Mouse (Mus musculus) lung, embryonic 14.5 days (tissue): ENCODE results near the gene Bud13. TPM values are rescaled to one million over a fixed set of nuclear protein-coding genes. Genes with fewer than 3 reads are reported as not detected.
A peak's percentile ranks its signal among the peaks of the same experiment; 100 is the strongest.

Experiments used
- ATAC-seq: fragments of 200-750 bp; cut with Nextera tagmentation; 2 replicates; pipeline ENCODE4 v1.8.0; 2017; ENCODE audit warnings: mild to moderate bottlenecking, moderate TSS enrichment, moderate library complexity; ENCODE audit not compliant: insufficient read depth
- DNase-seq: peaks from one replicate; pipeline ENCODE4 v3.0.0-alpha.2; 2015
- H3K27ac ChIP-seq: fragments of 300-500 bp; sonication (generic); 2 replicates; pipeline ENCODE4 v1.5.1; 2014; ENCODE audit warnings: low read depth, mild to moderate bottlenecking, moderate library complexity
- H3K27me3 ChIP-seq: fragments of 300-500 bp; sonication (generic); 2 replicates; pipeline ENCODE4 v1.6.1; 2014; ENCODE audit warnings: low read length, control low read depth; ENCODE audit not compliant: insufficient read depth
- H3K36me3 ChIP-seq: fragments of 300-500 bp; sonication (generic); 2 replicates; pipeline ENCODE4 v1.6.1; 2014; ENCODE audit warnings: control low read depth; ENCODE audit not compliant: insufficient read depth
- H3K4me1 ChIP-seq: fragments of 300-500 bp; sonication (generic); 2 replicates; pipeline ENCODE4 v1.6.1; 2014; ENCODE audit warnings: antibody characterized with exemption, control low read depth; ENCODE audit not compliant: insufficient read depth
- H3K4me2 ChIP-seq: fragments of 300-500 bp; sonication (generic); 2 replicates; pipeline ENCODE4 v1.6.1; 2014; ENCODE audit warnings: mild to moderate bottlenecking
- H3K4me3 ChIP-seq: fragments of 300-500 bp; sonication (generic); 2 replicates; pipeline ENCODE4 v1.5.1; 2014; ENCODE audit warnings: low read depth, low read length
- H3K9ac ChIP-seq: fragments of 300-500 bp; sonication (generic); 2 replicates; pipeline ENCODE4 v1.6.1; 2014
- H3K9me3 ChIP-seq: fragments of 300-500 bp; sonication (generic); 2 replicates; pipeline ENCODE4 v1.6.1; 2016; ENCODE audit warnings: low read depth, low read length, control low read depth
- CTCF ChIP-seq: IDR thresholded peaks from 2 replicates; pipeline ENCODE4 v1.5.1; 2016; ENCODE audit warnings: antibody characterized with exemption, low read depth
- WGBS: fragments of 180-500 bp; shearing (Covaris S2); extraction: QIAGEN DNeasy Blood & Tissue Kit; methylation state at CpG from one replicate; pipeline ENCODE4 v1.1.7; 2014; 5-methylcytosine and 5-hydroxymethylcytosine counted together
- polyA plus RNA-seq: library from polyadenylated mRNA; unstranded; fragments of >200 nt; fragmentation: Nextera tagmentation; extraction: Ambion mirVana; gene quantifications from 2 replicates; pipeline ENCODE4 v1.2.1, GENCODE M21; 2014

Bud13 gene
- polyA plus RNA-seq, 1 experiment from 2014 or later: 27.6 TPM

DNA sequence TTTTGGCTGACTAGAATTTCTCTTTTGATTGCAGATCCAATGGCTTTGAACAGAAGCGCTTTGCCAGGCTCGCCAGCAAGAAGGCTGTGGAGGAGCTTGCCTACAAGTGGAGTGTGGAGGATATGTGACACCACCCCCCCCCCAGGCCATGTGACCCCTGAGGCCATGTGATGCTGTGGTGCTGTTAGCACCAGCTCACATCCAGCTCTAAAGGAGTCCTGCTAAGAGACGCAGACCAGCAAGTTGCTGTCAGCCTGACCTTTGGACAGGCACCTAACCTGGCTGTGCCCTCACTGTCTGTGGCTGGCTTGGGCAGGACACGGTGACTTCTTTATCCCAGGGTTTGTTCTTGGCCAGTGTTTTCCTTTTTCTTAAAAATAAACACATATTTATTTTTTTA is 15.6 kb downstream of the Bud13 start:
- no peak for ATAC-seq

DNA sequence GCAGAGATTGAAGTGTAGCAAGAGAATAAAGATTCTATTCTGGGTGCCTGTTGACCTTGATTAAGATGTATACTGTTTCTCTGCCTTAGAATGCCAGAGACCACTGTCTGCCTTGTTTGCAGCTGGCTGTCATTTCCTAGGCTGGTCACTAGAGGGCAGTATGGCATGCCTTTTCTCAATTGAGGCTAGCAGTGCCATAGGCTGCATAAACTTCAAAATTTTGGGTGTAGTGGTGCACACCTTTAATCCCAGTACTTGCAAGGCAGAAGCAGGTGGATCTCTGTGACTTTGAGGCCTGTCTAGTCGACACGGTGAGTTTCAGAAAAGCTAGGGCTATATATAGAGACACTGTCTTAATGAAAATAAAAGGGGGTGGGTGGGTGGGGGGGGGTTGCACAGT is 19.3 kb downstream of the Bud13 start:
- no peaks in the 10 kb centered on the region for H3K9me3 ChIP-seq
- no peak overlapping the region for H3K4me2 ChIP-seq
- 8% methylated on average over 2 of the region's 2 CpGs for WGBS
- ATAC-seq: peak; percentile 14; the same call in 1 of the 2 replicates
- H3K27ac ChIP-seq: no peak overlapping the region
- H3K4me3 ChIP-seq: no peak overlapping the region
- no peak overlapping the region for H3K9ac ChIP-seq
- H3K4me1 ChIP-seq: no peaks in the 10 kb centered on the region
- peaks cover 27% of the 10 kb centered on the region for H3K36me3 ChIP-seq
- no peaks in the 10 kb centered on the region for H3K27me3 ChIP-seq
- peak; percentile 83 for DNase-seq
- TF ChIP-seq CTCF: peak; percentile 94

More for the DNA sequence above, 15.6 kb downstream of the Bud13 start:
- Histone ChIP-seq H3K4me2 (no peak overlapping the region), H3K9me3 (no peaks in the 10 kb centered on the region), H3K27me3 (no peaks in the 10 kb centered on the region), H3K4me1 (no peaks in the 10 kb centered on the region), H3K4me3 (no peak overlapping the region), H3K27ac (no peak overlapping the region), H3K36me3 (peaks cover 56% of the 10 kb centered on the region), H3K9ac (no peak overlapping the region)
- WGBS: 69% methylated on average over 4 of the region's 4 CpGs
- DNase-seq: no peak
- no peak for TF ChIP-seq CTCF

DNA sequence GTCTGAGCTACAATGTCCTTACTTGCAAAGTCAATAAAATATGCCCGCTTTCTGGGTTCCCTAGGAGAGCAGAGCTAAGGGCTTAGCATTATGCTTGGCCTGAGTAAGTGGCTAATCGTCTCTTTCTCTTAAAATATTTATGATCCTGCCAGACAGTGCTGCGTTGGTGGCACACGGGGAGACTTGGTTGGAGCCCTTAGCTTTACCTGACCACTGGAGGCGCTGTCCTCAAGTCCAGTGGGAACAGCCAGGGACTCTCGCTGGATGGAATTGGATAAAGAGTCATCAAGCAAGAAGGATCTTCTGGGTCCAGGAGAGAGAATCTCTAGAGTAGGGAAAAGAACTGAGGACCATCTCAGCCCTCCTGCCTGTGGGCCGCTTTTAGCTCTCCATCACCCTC is 26.3 kb downstream of the Bud13 start:
- WGBS: 9% methylated on average over 7 of the region's 7 CpGs
- ATAC-seq: no peak

DNA sequence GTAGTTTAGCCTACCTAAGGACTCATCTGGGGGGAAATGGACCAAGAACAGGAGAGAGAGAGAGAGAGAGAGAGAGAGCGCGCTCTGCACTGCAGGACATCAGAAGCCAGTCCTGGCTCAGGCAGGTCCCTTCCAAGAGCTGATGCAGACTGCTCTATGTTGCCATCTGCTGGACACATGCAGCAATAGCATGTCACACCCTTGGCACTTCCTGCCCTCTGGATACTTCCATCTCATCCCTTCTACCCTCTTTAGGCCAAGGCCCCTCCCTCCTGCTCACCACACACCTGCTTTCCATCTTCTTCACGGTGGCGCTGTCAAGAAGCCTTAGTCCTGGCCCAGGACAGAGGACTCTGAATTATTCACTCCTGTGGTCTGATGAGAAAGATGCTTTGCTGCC is 31.7 kb downstream of the Bud13 start:
- DNase-seq (peak; percentile 88), ATAC-seq (peak; percentile 73; the same call in 1 of the 2 replicates)
- no peak overlapping the region for H3K4me2 ChIP-seq
- WGBS: 4% methylated on average over 4 of the region's 4 CpGs
- no peak overlapping the region for H3K4me3 ChIP-seq
- H3K36me3 ChIP-seq: no peaks in the 10 kb centered on the region
- no peaks in the 10 kb centered on the region for H3K4me1 ChIP-seq
- no peaks in the 10 kb centered on the region for H3K27me3 ChIP-seq
- H3K27ac ChIP-seq: no peak overlapping the region
- no peak overlapping the region for H3K9ac ChIP-seq
- TF ChIP-seq CTCF: peak; percentile 99
- no peaks in the 10 kb centered on the region for H3K9me3 ChIP-seq

More for the DNA sequence above, 26.3 kb downstream of the Bud13 start:
- no peaks in the 10 kb centered on the region for H3K4me1 ChIP-seq
- H3K9me3 ChIP-seq: no peaks in the 10 kb centered on the region
- no peak overlapping the region for H3K9ac ChIP-seq
- no peak overlapping the region for H3K4me3 ChIP-seq
- DNase-seq: peak; percentile 26
- TF ChIP-seq CTCF: peak; percentile 54
- no peak overlapping the region for H3K27ac ChIP-seq
- H3K36me3 ChIP-seq: no peaks in the 10 kb centered on the region
- H3K4me2 ChIP-seq: no peak overlapping the region
- H3K27me3 ChIP-seq: no peaks in the 10 kb centered on the region

DNA sequence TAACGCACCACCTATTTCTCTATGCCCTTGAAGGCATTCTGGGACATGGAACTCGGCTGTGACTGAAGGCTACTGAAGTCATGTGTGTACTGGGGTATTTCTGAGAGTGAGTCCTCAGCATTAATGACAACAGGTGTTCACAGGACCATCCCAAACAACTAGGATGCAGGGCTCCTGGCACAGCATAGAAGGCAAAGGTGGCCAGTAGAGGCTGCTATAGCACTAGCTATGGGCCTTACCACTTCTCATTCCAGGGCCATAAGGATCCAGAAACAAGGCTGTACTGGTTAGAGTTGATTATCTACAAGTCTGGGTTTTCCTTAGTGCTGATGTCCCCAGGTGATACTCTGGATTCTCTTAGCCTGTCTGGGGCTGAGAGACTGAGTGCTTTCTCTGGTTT is 32.1 kb downstream of the Bud13 start:
- H3K9me3 ChIP-seq: no peaks in the 10 kb centered on the region
- H3K4me2 ChIP-seq: no peak overlapping the region
- H3K9ac ChIP-seq: no peak overlapping the region
- ATAC-seq (no peak), DNase-seq (no peak)
- no peak overlapping the region for H3K4me3 ChIP-seq
- 32% methylated on average over 2 of the region's 2 CpGs for WGBS
- no peaks in the 10 kb centered on the region for H3K27me3 ChIP-seq
- no peaks in the 10 kb centered on the region for H3K36me3 ChIP-seq
- H3K4me1 ChIP-seq: no peaks in the 10 kb centered on the region
- no peak overlapping the region for H3K27ac ChIP-seq
- TF ChIP-seq CTCF: no peak

DNA sequence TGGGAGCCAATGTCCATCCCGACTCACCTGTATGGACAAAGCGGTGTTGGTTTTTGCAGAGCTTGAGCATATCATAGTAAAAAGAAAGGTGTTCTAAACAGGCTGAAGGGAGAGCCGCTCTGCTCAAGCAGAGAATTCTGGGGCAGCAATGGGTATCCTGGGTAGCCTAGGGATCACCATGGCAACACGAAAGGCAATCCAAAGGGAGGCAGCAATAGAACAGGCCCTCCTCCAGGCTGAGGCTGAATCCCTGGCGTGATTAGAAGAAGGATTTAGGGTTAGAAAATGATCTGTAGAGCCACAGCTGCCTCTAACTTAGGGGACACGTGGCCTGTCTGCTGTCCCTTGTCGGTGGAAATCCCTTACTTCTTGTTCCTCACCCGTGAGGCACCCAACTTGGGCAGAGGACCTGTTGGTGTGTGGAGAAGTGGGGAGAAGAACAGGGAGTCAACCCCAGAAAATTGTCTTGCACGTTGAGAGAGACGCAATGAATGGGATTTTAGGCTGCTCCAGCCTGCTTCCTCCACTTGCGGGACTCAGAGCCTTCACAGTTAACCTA is 33.1 kb downstream of the Bud13 start:
- 62% methylated on average over 11 of the region's 11 CpGs for WGBS
- no peak overlapping the region for H3K4me3 ChIP-seq
- no peak for TF ChIP-seq CTCF
- no peak overlapping the region for H3K27ac ChIP-seq
- no peak overlapping the region for H3K9ac ChIP-seq
- H3K4me1 ChIP-seq: no peaks in the 10 kb centered on the region
- H3K4me2 ChIP-seq: no peak overlapping the region
- H3K9me3 ChIP-seq: no peaks in the 10 kb centered on the region
- no peak for ATAC-seq
- DNase-seq: no peak
- no peaks in the 10 kb centered on the region for H3K36me3 ChIP-seq
- H3K27me3 ChIP-seq: no peaks in the 10 kb centered on the region

DNA sequence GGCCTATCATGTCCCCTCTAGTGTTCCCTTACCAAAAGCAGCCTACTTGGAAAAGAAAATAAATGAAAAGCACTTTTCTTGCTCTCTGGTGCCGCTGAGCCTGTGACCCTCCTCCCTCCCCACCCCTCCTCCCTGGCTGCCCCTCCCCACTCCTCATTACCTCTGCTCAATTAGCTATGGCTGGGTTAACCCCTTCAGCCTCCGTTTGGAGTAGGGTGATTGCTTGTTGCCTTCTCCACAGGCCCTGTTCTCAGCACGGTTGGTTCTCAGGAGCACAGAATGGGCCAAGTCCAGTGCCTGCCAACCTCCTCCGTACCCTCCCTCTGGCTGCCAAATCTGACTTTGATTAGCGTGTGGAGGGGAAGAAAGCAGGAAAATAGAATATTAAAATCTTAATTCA is 33.6 kb downstream of the Bud13 start:
- WGBS: 39% methylated on average over 5 of the region's 5 CpGs
- Histone ChIP-seq H3K36me3 (no peaks in the 10 kb centered on the region), H3K9ac (no peak overlapping the region), H3K4me3 (no peak overlapping the region), H3K27me3 (no peaks in the 10 kb centered on the region), H3K27ac (no peak overlapping the region), H3K4me1 (no peaks in the 10 kb centered on the region), H3K9me3 (no peaks in the 10 kb centered on the region), H3K4me2 (no peak overlapping the region)
- no peak for DNase-seq
- ATAC-seq: no peak
- TF ChIP-seq CTCF: no peak
